Mouse (Mus musculus) cerebellum, adult 9-11 months (tissue): ENCODE data around the gene Mmrn2.
"Not testable (repeated sequence)": the region's sequence is repeated elsewhere in the genome, so short reads cannot be mapped to it uniquely, and the experiment has no call there.

ENCODE experiments used
- DNase-seq: peaks from one replicate; pipeline ENCODE4 v3.0.0; 2022

Gene Mmrn2

DNA sequence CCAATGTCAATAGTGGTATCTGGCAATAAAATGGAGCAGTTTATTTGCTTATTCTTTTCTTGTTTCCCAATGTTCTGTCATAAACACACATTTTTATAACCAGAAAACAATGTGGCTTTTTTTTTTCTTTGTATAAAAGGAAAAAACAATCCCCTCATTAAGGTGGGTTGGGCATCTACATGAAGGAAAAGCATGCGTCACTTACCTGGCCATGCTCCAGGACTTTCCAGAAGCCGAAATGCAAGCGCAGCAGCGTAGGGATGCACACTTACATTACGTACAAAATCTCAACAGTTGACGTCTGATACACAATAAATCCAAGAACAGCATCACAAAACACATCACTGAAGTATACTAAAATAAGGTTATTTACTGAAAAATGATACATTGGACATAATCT, 35.5 kb downstream of the Mmrn2 start:
- DNase-seq = no peak

DNA sequence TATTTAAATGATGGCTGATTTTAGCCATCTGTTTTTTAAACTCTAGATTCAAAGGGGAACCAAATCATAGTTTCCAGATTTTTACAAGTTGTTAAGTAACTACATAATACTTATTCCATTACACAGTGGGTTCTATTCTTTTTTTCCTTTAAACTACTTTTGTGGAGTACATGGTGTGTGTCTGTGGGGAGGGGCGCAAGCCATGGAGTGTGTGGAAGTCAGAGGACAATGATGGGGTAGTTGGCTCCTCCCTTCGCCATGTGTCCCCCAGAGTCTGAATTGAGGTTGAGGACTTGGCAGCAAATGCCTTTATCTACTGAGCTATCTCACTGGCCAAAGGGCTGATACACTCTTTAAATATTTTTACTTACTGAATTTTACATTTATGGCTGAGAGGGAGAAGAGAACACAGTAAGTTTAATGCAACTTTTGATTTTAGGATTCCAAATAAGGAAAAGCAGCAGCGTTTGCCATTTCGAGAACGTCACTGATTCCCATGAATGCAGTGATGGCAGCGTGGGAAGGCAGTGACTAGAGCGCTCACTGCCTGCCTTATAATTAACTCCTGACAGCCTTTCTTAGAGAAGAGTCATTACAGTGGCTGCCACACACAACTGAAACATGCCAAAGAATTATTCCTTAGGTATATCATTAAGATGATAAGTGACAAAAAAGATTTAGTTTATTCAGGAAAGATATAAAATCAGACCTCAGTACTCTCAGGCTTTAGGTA, 37.1 kb downstream of the Mmrn2 start:
- DNase-seq = no peak

GRCm38 (mm10) chr14:34416946-34417345, 41.7 kb downstream of the Mmrn2 start:
- DNase-seq = not testable (repeated sequence)

DNA sequence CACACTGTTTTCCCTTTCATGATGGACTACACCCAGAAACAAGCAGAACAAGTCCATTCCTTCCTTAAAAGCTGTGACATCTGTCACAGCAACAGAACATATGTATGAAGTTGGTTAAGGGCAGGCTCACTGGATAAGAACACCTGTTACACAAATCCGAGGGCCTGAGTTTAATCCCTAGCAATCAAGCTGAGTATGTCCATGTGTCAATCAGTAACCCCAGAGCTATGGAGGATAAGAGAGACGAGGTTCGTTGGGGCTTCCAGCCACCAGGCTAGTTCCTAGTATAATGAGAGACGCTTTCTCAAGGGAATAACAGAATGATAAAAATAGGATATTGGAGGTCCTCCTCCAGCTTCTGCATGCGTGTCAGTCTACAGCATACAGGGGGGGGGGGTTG, 42.2 kb downstream of the Mmrn2 start:
- DNase-seq = no peak

GRCm38 (mm10) chr14:34421078-34421477, 45.8 kb downstream of the Mmrn2 start:
- no peak for DNase-seq

- no peak for DNase-seq
These were observed 53.0 kb downstream of the Mmrn2 start for GRCm38 (mm10) chr14:34428274-34428673.

DNA sequence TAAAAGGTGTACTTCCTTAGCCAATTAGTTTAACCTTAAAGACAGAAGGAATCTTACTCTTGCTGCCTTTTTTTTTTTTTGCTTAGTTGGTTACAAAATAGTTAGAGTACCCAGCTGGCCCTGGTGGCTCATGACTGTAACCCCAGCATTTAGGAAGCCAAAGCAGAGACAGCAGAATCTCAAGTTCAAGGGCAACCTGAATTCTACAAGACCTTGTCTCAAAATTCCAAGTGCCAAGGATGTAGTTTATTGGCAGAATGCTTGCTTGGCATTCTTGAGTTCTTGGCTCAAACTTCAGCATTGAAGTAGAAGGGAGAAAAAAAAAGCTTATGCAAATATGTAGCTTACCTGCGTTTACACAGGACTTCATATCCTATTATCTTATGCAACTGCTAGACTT, 53.8 kb downstream of the Mmrn2 start:
- no peak for DNase-seq

GRCm38 (mm10) chr14:34440526-34441066, 65.3 kb downstream of the Mmrn2 start:
- no peak for DNase-seq

DNA sequence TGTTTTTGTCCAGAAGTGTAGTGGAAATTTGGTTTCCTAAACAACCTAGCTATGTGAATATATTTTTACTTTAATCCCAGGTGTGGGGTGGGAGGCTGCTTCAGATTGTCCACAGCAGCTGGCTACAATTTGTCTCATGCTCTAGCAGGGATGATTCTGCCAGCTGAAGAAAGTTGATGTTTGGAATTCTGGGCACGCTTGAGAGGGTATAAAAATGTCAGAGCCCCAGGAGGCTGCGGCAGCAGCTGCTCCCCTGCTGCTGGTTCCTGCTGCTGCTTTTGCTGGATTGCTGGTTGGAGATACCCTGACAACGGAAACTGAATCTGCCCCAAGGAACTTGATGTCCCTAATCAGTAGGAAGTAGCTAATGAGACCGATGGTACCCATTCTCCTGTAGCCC, 67.3 kb downstream of the Mmrn2 start:
- DNase-seq = no peak

DNA sequence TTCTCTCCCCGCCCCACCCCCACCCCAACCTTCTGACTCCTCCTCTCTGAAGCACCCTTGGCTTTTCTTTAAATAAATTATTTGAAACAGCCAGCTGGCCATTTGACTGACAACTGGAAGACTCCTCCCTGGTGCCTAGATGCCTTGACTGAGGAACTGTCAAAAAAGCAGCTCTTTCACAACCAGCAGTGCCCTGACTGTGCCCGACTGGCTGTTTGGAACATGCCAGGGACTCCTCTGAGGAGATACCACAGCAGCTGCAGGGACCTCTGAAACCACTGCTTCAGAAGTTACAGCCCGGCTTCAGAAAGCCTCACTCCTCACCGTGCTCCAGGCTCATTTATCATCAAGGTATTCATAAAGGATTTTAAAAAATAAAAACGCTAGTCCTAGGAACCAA, 69.1 kb downstream of the Mmrn2 start:
- DNase-seq = no peak

- no peak for DNase-seq
These were observed 69.7 kb downstream of the Mmrn2 start for GRCm38 (mm10) chr14:34444924-34445323.

- no peak for DNase-seq
These were observed 70.1 kb downstream of the Mmrn2 start for GRCm38 (mm10) chr14:34445348-34445747.

DNA sequence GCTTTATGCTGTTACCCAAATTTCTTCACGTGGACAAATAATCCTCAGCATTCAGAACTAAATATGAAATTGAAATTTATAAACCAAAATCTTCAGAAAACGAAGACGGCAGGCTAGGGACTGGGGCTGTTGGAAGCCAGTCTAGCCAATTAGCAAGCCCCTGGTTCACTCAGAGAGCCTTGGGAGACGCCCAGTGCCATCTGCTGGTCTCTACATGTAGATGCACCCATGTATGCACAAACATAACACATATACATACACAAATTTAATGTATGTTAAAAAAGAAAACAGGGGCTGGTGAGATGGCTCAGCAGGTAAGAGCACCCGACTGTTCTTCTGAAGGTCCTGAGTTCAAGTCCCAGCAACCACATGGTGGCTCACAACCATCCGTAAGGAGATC, 71.4 kb downstream of the Mmrn2 start:
- no peak for DNase-seq

GRCm38 (mm10) chr14:34447659-34448058, 72.4 kb downstream of the Mmrn2 start:
- no peak for DNase-seq

- no peak for DNase-seq
These were observed 73.1 kb downstream of the Mmrn2 start for GRCm38 (mm10) chr14:34448398-34448797.

- no peak for DNase-seq
These were observed 74.5 kb downstream of the Mmrn2 start for GRCm38 (mm10) chr14:34449807-34450206.

- DNase-seq = no peak
These were observed 75.2 kb downstream of the Mmrn2 start for GRCm38 (mm10) chr14:34450451-34450850.

DNA sequence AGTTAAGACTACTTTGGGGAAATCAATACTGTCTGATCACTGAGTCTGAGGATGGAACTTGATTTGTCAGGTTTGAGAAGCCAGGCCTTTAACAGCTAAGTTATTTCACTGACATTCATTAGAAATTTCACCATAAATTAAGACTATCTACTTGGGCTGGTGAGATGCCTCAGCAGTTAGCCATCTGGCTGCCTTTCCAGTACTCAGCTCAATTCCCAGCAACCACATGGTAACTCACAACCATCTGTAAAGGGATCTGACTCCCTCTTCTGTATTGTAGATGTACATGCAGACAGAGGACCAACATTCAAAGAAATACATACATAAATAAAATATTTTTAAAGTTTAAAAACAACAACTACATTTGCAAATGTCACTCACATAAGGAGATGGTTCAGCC, 76.6 kb downstream of the Mmrn2 start:
- no peak for DNase-seq

GRCm38 (mm10) chr14:34453648-34454047, 78.4 kb downstream of the Mmrn2 start:
- DNase-seq = no peak
